Mouse (Mus musculus) olfactory bulb, adult 2 months (tissue): ENCODE data around the gene Sumf1.

Experiments used
- CTCF ChIP-seq: fragments of 200-500 bp; IDR thresholded peaks from 2 replicates; pipeline ENCODE4 v1.5.1; 2012; ENCODE audit warnings: low read depth, mild to moderate bottlenecking, low read length, moderate library complexity; ENCODE audit not compliant: insufficient read depth
- POLR2A ChIP-seq: fragments of 200-500 bp; IDR thresholded peaks from 2 replicates; pipeline ENCODE4 v1.6.1; 2012; ENCODE audit warnings: mild to moderate bottlenecking, low read depth, low read length, moderate library complexity; ENCODE audit not compliant: insufficient read depth

- TF ChIP-seq CTCF (no peak), POLR2A (no peak)
Measured at GRCm38 (mm10) chr6:108065583-108065982, 119.8 kb downstream of the Sumf1 start.
